Mouse (Mus musculus): Measurements from ENCODE around the gene Egln3.

Gene Egln3

GRCm38 (mm10) chr12:54202765-54203655 is 650 bp downstream of the Egln3 start:
- in situ Hi-C loops (cut with MseI, MboI), result loop anchor here (25.0 kb wide), 1 partner anchor 284 kb away; no protein-coding TSS in a partner anchor

- in situ Hi-C loops (cut with MseI, MboI), result loop anchor here (25.0 kb wide), 1 partner anchor 285 kb away; no protein-coding TSS in a partner anchor
Observed at GRCm38 (mm10) chr12:54202276-54202675, 1.4 kb downstream of the Egln3 start.

- in situ Hi-C loops (cut with MseI, MboI), result loop anchor here (25.0 kb wide), 1 partner anchor 286 kb away; no protein-coding TSS in a partner anchor
Observed at GRCm38 (mm10) chr12:54200856-54201255, 2.8 kb downstream of the Egln3 start.

GRCm38 (mm10) chr12:54200172-54200571 is 3.5 kb downstream of the Egln3 start:
- in situ Hi-C loops (cut with MseI, MboI), result loop anchor here (25.0 kb wide), 1 partner anchor 287 kb away; no protein-coding TSS in a partner anchor

GRCm38 (mm10) chr12:54198282-54198918 is 5.3 kb downstream of the Egln3 start:
- in situ Hi-C loops (cut with MseI, MboI), result no loop called here

- in situ Hi-C loops (cut with MseI, MboI), result no loop called here
Observed at GRCm38 (mm10) chr12:54197849-54198248, 5.8 kb downstream of the Egln3 start.

- in situ Hi-C loops (cut with MseI, MboI), result no loop called here
Observed at GRCm38 (mm10) chr12:54197301-54197782, 6.3 kb downstream of the Egln3 start.

GRCm38 (mm10) chr12:54196881-54197280 is 6.8 kb downstream of the Egln3 start:
- in situ Hi-C loops (cut with MseI, MboI), result no loop called here

- in situ Hi-C loops (cut with MseI, MboI), result no loop called here
Observed at GRCm38 (mm10) chr12:54194159-54194558, 9.5 kb downstream of the Egln3 start.

- in situ Hi-C loops (cut with MseI, MboI), result no loop called here
Observed at GRCm38 (mm10) chr12:54192305-54192661, 11.4 kb downstream of the Egln3 start.

GRCm38 (mm10) chr12:54191608-54192304 is 11.9 kb downstream of the Egln3 start:
- in situ Hi-C loops (cut with MseI, MboI), result no loop called here

- in situ Hi-C loops (cut with MseI, MboI), result no loop called here
Observed at GRCm38 (mm10) chr12:54191181-54191580, 12.5 kb downstream of the Egln3 start.

GRCm38 (mm10) chr12:54187812-54188600 is 15.7 kb downstream of the Egln3 start:
- in situ Hi-C loops (cut with MseI, MboI), result no loop called here

- in situ Hi-C loops (cut with MseI, MboI), result no loop called here
Observed at GRCm38 (mm10) chr12:54186926-54187623, 16.6 kb downstream of the Egln3 start.

GRCm38 (mm10) chr12:54184264-54184663 is 19.4 kb downstream of the Egln3 start:
- in situ Hi-C loops (cut with MseI, MboI), result no loop called here

- in situ Hi-C loops (cut with MseI, MboI), result loop anchor here in 1 of 2 experiments (10.0 kb wide), 1 partner anchor 136 kb away; no protein-coding TSS in a partner anchor
Observed at GRCm38 (mm10) chr12:54178323-54178722, 25.3 kb downstream of the Egln3 start.

GRCm38 (mm10) chr12:54168786-54169185 is 34.9 kb downstream of the Egln3 start:
- in situ Hi-C loops (cut with MseI, MboI), result no loop called here

- in situ Hi-C loops (cut with MseI, MboI), result no loop called here
Observed at GRCm38 (mm10) chr12:54167737-54168136, 35.9 kb downstream of the Egln3 start.

- in situ Hi-C loops (cut with MseI, MboI), result no loop called here
Observed at GRCm38 (mm10) chr12:54164724-54165050, 39.0 kb downstream of the Egln3 start.

GRCm38 (mm10) chr12:54164040-54164723 is 39.5 kb downstream of the Egln3 start:
- in situ Hi-C loops (cut with MseI, MboI), result no loop called here
